Mouse (Mus musculus) intestine, embryonic 16.5 days (tissue): ENCODE measurements around the gene Plek. TPM values are rescaled to one million over a fixed set of nuclear protein-coding genes. Genes with fewer than 3 reads are reported as not detected.

Experiments
- ATAC-seq: fragments of 200-750 bp; cut with Nextera tagmentation; 2 replicates; pipeline ENCODE4 v1.8.0; 2017; ENCODE audit warnings: moderate TSS enrichment, moderate library complexity
- H3K27ac ChIP-seq: fragments of 300-500 bp; sonication (generic); 2 replicates; pipeline ENCODE4 v1.5.1; 2014; ENCODE audit warnings: mild to moderate bottlenecking, low read length
- H3K27me3 ChIP-seq: fragments of 300-500 bp; sonication (generic); replicated peaks from 2 replicates; pipeline ENCODE4 v1.6.1; 2014; ENCODE audit warnings: low read length, control low read depth, mixed read lengths; ENCODE audit not compliant: control insufficient read depth, insufficient read depth
- H3K36me3 ChIP-seq: fragments of 300-500 bp; sonication (generic); 2 replicates; pipeline ENCODE4 v1.6.1; 2014; ENCODE audit warnings: low read length, control low read depth; ENCODE audit not compliant: control insufficient read depth, insufficient read depth
- H3K4me1 ChIP-seq: fragments of 300-500 bp; sonication (generic); 2 replicates; pipeline ENCODE4 v1.6.1; 2014; ENCODE audit warnings: low read length, control low read depth, mixed read lengths; ENCODE audit not compliant: control insufficient read depth, insufficient read depth
- H3K4me2 ChIP-seq: fragments of 300-500 bp; sonication (generic); 2 replicates; pipeline ENCODE4 v1.6.1; 2014; ENCODE audit warnings: low read depth, low read length, control low read depth
- H3K4me3 ChIP-seq: fragments of 300-500 bp; sonication (generic); 2 replicates; pipeline ENCODE4 v1.5.1; 2014; ENCODE audit warnings: mild to moderate bottlenecking, low read length
- H3K9ac ChIP-seq: fragments of 300-500 bp; sonication (generic); 2 replicates; pipeline ENCODE4 v1.6.1; 2014; ENCODE audit warnings: low read depth, low read length
- H3K9me3 ChIP-seq: fragments of 300-500 bp; sonication (generic); 2 replicates; pipeline ENCODE4 v1.6.1; 2016; ENCODE audit warnings: low read length, control low read depth; ENCODE audit not compliant: control insufficient read depth
- WGBS: fragments of 180-500 bp; shearing (Covaris S2); extraction: QIAGEN DNeasy Blood & Tissue Kit; methylation state at CpG from one replicate; pipeline ENCODE4 v1.1.7; 2014; 5-methylcytosine and 5-hydroxymethylcytosine counted together
- polyA plus RNA-seq: library from polyadenylated mRNA; unstranded; fragments of >200 nt; fragmentation: Nextera tagmentation; extraction: Ambion mirVana; gene quantifications from 2 replicates; pipeline ENCODE4 v1.2.1, GENCODE M21; 2015

The Plek gene
- polyA plus RNA-seq, 1 experiment from 2014 or later = 2.2 TPM

DNA sequence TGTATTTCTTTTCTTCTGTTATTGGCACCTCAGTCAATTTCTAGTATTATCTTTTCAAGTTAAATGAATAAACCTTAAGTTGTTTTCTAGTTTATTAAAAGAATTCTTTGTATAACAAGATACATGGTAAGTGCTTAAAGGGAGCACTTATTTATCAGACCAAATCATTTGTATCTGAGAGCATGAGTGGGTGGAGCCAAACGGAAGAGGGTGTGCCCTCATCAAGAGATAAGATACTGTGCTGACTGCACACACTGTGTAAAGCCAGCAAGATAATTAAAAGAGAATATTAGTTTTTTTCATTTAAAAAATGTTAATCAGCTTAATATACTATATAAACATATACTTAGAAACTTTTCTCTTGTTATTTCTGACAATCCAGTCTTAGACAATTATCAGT lies 93.7 kb downstream of the Plek start:
- H3K4me2 ChIP-seq = no peak overlapping the region
- 70% methylated on average over 1 of the region's 1 CpGs for WGBS
- H3K4me1 ChIP-seq = no peaks in the 10 kb centered on the region
- no peaks in the 10 kb centered on the region for H3K27me3 ChIP-seq
- no peaks in the 10 kb centered on the region for H3K36me3 ChIP-seq
- no peaks in the 10 kb centered on the region for H3K9me3 ChIP-seq
- H3K9ac ChIP-seq = no peak overlapping the region
- H3K4me3 ChIP-seq = no peak overlapping the region
- H3K27ac ChIP-seq = no peak overlapping the region
- ATAC-seq = peak; percentile 52; the same call in 1 of the 2 replicates

DNA sequence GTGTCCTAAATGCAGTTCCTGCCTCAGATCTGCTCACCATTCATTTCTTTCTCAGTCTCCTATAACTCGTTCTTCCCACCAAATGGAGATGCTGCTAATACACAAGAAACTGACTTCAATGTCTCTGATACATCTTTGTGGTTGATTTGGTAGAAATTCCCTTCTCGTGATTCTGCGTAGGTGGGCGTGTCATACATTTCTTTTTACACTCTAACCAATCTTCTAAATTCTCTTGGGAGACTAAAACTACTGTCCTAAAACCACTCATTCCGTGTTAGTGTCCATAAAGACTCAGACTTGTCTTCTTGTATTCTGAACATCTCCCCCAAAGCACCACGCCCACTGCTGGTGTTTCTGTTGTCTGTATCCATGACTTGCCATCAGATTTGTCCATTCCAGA lies 95.2 kb downstream of the Plek start:
- no peak for ATAC-seq
- WGBS = 89% methylated on average over 6 of the region's 6 CpGs
- no peaks in the 10 kb centered on the region for H3K27me3 ChIP-seq

DNA sequence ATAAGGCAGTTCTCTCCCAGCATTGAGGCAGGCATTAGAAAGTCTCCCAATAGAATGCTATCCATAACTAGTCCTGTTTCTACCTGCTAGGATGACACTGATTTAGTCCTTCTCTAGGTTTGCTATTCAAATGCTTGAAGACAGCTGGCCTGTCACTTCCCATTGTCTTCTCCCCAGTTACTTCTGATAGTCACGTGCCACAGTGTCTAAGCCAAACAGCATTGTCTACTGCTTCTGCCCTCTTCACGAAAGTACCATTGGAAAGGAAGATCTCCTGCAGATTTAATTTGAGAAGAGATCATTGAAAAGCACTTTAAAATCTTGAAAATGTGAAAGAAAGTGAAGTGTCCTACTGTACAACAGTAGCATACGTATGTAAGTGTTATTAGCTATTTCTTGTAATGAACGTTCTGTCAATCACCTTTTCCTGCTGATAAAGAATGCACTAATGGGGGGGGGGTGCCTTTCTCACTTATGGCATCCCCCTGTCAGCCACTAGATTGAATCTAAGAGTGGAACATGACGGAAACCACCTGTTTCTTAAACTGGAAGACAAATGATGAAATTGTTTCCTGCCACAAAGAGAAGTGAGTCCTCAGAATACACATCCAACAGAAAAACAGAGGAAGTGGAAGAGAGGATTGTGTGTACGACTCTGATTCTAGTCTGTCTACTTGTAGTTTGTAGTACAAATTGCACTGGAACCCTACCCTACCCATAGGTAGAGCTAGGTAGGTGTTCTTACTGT lies 95.9 kb downstream of the Plek start:
- no peaks in the 10 kb centered on the region for H3K27me3 ChIP-seq
- 89% methylated on average over 6 of the region's 6 CpGs for WGBS
- peaks cover 9% of the 10 kb centered on the region for H3K4me1 ChIP-seq
- no peak overlapping the region for H3K4me3 ChIP-seq
- no peak overlapping the region for H3K9ac ChIP-seq
- no peaks in the 10 kb centered on the region for H3K36me3 ChIP-seq
- no peak overlapping the region for H3K4me2 ChIP-seq
- H3K9me3 ChIP-seq = no peaks in the 10 kb centered on the region
- H3K27ac ChIP-seq = no peak overlapping the region
- no peak for ATAC-seq

More for the DNA sequence above, 95.2 kb downstream of the Plek start:
- no peak overlapping the region for H3K4me3 ChIP-seq
- no peak overlapping the region for H3K9ac ChIP-seq
- H3K4me1 ChIP-seq = peaks cover 4% of the 10 kb centered on the region
- no peak overlapping the region for H3K4me2 ChIP-seq
- H3K9me3 ChIP-seq = no peaks in the 10 kb centered on the region
- H3K36me3 ChIP-seq = no peaks in the 10 kb centered on the region
- H3K27ac ChIP-seq = no peak overlapping the region

DNA sequence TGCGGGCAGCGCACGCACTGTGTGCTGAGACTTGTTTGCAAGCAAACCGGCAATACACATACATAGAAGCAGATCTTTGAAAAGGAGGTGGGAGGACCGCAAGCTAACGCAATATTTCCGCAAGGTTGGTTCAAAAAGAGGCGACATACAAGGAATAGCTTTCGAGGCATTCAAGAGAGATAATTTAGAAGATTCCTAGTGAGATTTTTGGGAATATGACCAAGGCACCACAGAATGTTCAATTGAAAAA lies 100.5 kb downstream of the Plek start:
- WGBS = 6% methylated on average over 9 of the region's 9 CpGs
- Histone ChIP-seq H3K4me3 (peak overlapping the region; percentile 71), H3K4me2 (peak overlapping the region; percentile 72), H3K27me3 (no peaks in the 10 kb centered on the region), H3K27ac (0 out of 2 replicates have a peak overlapping the region, but pooled peaks have one; percentile 16), H3K9ac (peak overlapping the region; percentile 74), H3K4me1 (peaks cover 15% of the 10 kb centered on the region), H3K9me3 (no peaks in the 10 kb centered on the region), H3K36me3 (no peaks in the 10 kb centered on the region)
- ATAC-seq = no peak

DNA sequence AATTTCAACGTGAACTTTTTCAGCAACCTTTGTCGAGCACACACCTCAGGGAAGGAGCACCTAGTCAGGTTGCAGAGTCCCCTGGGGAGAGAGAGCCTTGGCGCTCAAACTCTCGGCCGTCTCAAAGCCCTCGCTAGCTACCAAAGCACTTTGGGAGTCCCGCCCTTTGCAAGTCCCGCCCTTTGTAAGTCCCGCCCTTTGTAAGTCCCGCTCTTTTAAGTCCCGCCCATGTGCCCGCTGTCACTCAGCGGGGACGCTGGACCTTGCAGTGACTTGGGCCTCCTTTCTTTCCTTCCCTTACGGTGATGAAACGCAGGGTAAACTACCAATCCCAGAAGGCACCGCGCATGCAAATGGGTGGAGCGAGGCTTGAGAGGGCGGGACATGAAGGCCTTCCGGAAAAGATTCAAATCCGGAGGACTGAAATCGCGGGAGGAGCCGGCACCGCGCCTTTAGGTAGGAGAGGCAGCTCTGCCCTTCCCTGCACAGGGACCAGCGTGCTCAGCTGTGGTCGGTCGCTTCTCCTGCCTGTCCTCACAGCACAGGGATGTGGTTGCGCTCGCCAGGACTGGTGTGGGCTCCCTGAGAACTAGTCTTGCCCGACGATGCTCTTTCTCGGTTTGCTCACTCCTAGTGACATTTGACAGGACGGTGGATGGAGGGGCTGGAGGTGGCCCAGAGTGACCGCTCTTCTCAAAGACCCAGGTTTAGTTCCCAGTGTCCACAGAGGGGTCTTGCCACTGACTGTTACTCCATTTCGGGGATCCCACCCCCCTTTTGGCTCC lies 101.0 kb downstream of the Plek start, which contains the start of gene Fbxo48:
Gene Fbxo48, plus strand, starts transcription at position 400 of the 785 bp plus-strand sequence.
- WGBS = under 1% methylated on average over 38 of the region's 38 CpGs
- H3K27ac ChIP-seq = 0 out of 2 replicates have a peak within 1 kb of the TSS, but pooled peaks have one; percentile 16
- peak within 1 kb of the TSS; percentile 74 for H3K9ac ChIP-seq
- peaks cover 15% of the 10 kb centered on the region for H3K4me1 ChIP-seq
- peak within 1 kb of the TSS; percentile 71 for H3K4me3 ChIP-seq
- H3K9me3 ChIP-seq = no peaks in the 10 kb centered on the region
- H3K4me2 ChIP-seq = peak within 1 kb of the TSS; percentile 72
- no peaks in the 10 kb centered on the region for H3K27me3 ChIP-seq
- no peaks in the 10 kb centered on the region for H3K36me3 ChIP-seq
- peak; percentile 100 for ATAC-seq

DNA sequence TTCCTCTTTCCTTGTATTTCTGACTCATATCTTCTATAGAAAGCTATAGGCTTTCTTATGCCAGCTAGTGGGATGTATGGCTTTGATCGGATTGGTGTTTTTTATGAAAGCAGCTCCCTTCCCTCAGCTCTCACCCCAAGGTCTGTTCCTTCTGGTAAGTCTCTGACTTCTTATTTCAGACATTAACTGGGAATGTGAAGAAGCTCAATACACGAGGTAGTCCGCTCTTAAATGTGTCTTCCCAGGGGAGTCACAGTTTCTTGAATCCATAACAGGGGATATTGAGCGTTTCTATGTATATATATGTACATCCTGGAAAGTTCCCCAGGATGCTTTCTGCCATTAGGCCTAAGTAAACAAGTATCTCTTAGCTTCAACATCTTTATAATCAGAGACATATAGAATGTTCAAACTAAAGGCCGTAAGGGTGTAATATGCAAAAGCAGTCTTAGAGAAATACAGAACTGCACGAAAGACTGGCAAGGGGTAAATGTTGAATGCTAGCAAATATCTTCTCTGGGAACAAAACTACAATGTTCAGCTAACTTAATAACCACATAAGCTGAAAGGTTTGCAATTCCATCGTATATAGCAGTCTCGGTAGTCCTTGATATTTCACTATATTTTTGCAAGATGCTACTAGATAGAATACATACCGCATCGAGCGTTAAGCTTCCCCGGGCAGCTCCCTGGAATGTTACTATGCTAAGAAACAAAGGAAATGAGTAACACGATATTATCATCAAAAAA lies 101.8 kb downstream of the Plek start:
- Histone ChIP-seq H3K36me3 (no peaks in the 10 kb centered on the region), H3K4me2 (peak overlapping the region; percentile 53), H3K9me3 (no peaks in the 10 kb centered on the region), H3K27ac (no peak overlapping the region), H3K27me3 (no peaks in the 10 kb centered on the region), H3K4me3 (peak overlapping the region; percentile 71), H3K4me1 (peaks cover 15% of the 10 kb centered on the region), H3K9ac (peak overlapping the region; percentile 62)
- WGBS = 31% methylated on average over 13 of the region's 13 CpGs
- no peak for ATAC-seq

DNA sequence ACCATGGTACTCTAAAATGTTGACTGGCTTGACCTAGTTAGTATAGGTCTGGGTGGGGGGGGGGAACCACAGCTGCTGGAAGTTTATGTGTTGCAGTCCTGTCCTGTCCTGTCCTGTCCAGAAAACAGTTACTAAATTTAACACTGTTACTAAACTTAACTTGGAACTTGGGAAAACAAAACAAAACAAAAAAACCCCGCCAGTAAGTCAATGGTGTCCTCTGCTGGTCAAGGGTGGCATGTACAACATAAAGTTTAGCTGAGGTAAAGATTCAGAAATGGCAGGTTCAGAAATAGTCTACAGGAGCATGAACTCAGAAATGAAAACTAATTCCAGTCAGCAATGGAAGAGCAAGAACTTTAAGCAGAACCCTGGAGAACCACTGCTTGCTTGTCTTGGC lies 103.4 kb downstream of the Plek start:
- 40% methylated on average over 1 of the region's 1 CpGs for WGBS
- peaks cover 15% of the 10 kb centered on the region for H3K4me1 ChIP-seq

DNA sequence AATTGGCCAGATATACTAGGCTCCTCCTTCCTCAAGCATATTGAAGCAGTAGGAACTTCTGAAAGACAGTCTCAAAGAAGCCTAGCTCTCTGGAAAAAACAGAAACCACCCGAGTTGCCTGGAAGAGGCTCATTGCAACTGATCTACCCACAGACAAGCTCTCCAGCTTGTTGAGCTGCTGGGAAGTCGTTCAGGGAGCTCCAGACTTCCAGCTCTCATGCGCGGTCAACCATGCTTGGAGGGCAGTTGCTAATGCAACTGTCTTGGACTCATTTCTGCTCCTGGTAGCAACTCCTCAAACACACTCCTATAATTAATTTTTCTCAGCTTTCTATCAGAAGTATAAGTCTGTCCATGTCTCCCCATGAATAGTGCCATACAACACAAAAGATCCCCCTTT lies 109.2 kb downstream of the Plek start:
- H3K27ac ChIP-seq = no peak overlapping the region

More for the DNA sequence above, 103.4 kb downstream of the Plek start:
- Histone ChIP-seq H3K36me3 (no peaks in the 10 kb centered on the region), H3K4me3 (no peak overlapping the region), H3K9ac (no peak overlapping the region), H3K27me3 (no peaks in the 10 kb centered on the region), H3K4me2 (no peak overlapping the region), H3K9me3 (no peaks in the 10 kb centered on the region), H3K27ac (no peak overlapping the region)
- ATAC-seq = no peak

DNA sequence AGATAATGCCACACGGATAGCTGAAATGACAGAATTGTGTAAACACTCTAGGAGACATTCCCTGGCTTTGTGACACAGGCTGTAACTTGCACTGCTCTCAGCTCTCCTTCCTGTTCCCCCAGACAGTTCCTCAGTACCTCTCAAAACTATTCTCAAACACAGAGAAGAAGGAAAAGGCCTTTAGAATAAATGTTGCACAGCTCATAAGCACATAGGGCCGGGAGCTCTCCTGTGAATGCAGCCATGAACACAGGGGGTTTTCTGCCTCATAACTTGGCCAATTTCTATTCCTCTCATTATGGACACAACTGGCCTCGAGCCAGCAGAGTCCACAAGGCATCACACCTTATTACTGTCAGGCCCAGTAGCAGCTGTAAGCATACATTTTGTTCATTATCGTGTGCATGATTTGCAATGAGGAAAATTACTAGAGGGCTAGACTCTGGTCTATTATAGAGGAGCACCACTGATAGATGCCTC lies 110.2 kb downstream of the Plek start:
- no peak overlapping the region for H3K9ac ChIP-seq

More for the DNA sequence above, 109.2 kb downstream of the Plek start:
- Histone ChIP-seq H3K4me1 (no peaks in the 10 kb centered on the region), H3K4me3 (no peak overlapping the region), H3K36me3 (no peaks in the 10 kb centered on the region), H3K4me2 (no peak overlapping the region), H3K9me3 (no peaks in the 10 kb centered on the region), H3K27me3 (no peaks in the 10 kb centered on the region), H3K9ac (no peak overlapping the region)
- 91% methylated on average over 4 of the region's 4 CpGs for WGBS
- ATAC-seq = no peak

More for the DNA sequence above, 110.2 kb downstream of the Plek start:
- no peak for ATAC-seq
- WGBS = 56% methylated on average over 4 of the region's 4 CpGs
- H3K4me3 ChIP-seq = no peak overlapping the region
- H3K4me2 ChIP-seq = no peak overlapping the region
- no peaks in the 10 kb centered on the region for H3K4me1 ChIP-seq
- no peaks in the 10 kb centered on the region for H3K27me3 ChIP-seq
- no peaks in the 10 kb centered on the region for H3K9me3 ChIP-seq
- no peak overlapping the region for H3K27ac ChIP-seq
- no peaks in the 10 kb centered on the region for H3K36me3 ChIP-seq
